Mouse (Mus musculus): Measurements from ENCODE around the gene Apbb1. TPM values are rescaled to one million over a fixed set of nuclear protein-coding genes. Genes with fewer than 3 reads are reported as not detected.

Gene Apbb1
- polyA plus RNA-seq, 1 experiment from 2014 or later = 35.2 TPM

DNA sequence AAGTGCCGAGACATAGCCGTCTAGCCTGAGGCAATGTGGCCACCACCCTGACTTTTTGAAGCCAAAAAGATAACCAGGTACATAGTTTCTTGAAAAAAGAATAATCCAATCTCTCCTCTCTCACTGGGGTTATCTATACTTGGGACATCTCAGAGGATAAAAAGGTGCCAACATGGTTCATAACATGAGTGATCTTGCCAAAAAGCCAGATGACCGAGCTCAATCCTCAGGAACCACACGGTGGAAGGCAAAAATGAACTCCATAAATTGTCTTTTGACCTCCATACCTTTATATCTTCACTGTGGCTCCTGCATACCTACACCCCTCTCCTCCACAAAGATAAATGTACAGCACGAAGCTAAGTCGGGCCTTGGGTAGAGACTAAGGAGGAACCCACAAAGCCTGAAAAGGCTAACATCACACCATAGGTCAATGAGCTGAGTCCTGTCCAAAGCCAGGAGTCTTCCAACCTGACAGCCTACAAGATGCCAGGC is 4.0 kb downstream of the Apbb1 start:
- Histone ChIP-seq H3K9me3 (ENCODE audit: control insufficient read depth, low read length) (no peaks in the 10 kb centered on the region), H3K27me3 (replicated peaks; ENCODE audit: control insufficient read depth, insufficient read depth, low read length) (no peaks in the 10 kb centered on the region), H3K27ac (ENCODE audit: low read length) (no peak overlapping the region), H3K9ac (ENCODE audit: low read depth, low read length) (no peak overlapping the region), H3K4me3 (ENCODE audit: low read length) (no peak overlapping the region), H3K36me3 (ENCODE audit: control insufficient read depth, insufficient read depth, low read length) (no peaks in the 10 kb centered on the region), H3K4me2 (ENCODE audit: low read depth, low read length) (no peak overlapping the region), H3K4me1 (ENCODE audit: control insufficient read depth, insufficient read depth, low read length) (peaks cover 5% of the 10 kb centered on the region)
- no peak for ATAC-seq
- 90% methylated on average over 6 of the region's 6 CpGs for WGBS

- Histone ChIP-seq H3K27me3 (replicated peaks; ENCODE audit: control insufficient read depth, insufficient read depth, low read length) (no peaks in the 10 kb centered on the region), H3K4me1 (ENCODE audit: control insufficient read depth, insufficient read depth, low read length) (no peaks in the 10 kb centered on the region), H3K36me3 (ENCODE audit: control insufficient read depth, insufficient read depth, low read length) (no peaks in the 10 kb centered on the region), H3K4me3 (ENCODE audit: low read length) (no peak overlapping the region), H3K4me2 (ENCODE audit: low read depth, low read length) (no peak overlapping the region), H3K27ac (ENCODE audit: low read length) (no peak overlapping the region), H3K9ac (ENCODE audit: low read depth, low read length) (no peak overlapping the region), H3K9me3 (ENCODE audit: control insufficient read depth, low read length) (no peaks in the 10 kb centered on the region)
- WGBS = 60% methylated on average over 3 of the region's 3 CpGs
- ATAC-seq = no peak
Observed at GRCm38 (mm10) chr7:105576166-105576748, 5.2 kb downstream of the Apbb1 start.

DNA sequence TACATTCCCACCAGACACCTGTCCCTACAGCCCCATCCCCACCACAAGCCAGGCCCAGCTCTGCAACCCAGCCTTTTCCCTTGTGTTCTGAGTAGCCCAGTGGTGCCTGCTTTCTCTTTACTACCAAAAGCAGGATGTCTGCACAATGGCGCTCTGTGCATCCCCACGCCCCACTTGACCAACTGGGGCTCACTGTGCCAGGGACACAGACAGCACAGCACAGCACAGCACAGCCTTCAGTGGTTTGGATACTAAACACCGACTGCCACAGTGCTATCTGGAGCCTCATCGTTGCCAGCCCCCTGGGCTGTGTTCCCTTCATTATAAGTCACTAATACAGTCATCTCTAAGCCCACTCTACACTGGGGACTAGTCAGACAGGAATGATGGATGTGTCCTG is 6.9 kb downstream of the Apbb1 start:
- no peak overlapping the region for H3K4me2 ChIP-seq (ENCODE audit: low read depth, low read length)
- no peak for ATAC-seq
- no peak overlapping the region for H3K27ac ChIP-seq (ENCODE audit: low read length)
- H3K9me3 ChIP-seq (ENCODE audit: control insufficient read depth, low read length) = no peaks in the 10 kb centered on the region
- no peak overlapping the region for H3K9ac ChIP-seq (ENCODE audit: low read depth, low read length)
- H3K36me3 ChIP-seq (ENCODE audit: control insufficient read depth, insufficient read depth, low read length) = no peaks in the 10 kb centered on the region
- 84% methylated on average over 4 of the region's 4 CpGs for WGBS
- no peaks in the 10 kb centered on the region for H3K27me3 ChIP-seq (replicated peaks; ENCODE audit: control insufficient read depth, insufficient read depth, low read length)
- H3K4me1 ChIP-seq (ENCODE audit: control insufficient read depth, insufficient read depth, low read length) = no peaks in the 10 kb centered on the region
- no peak overlapping the region for H3K4me3 ChIP-seq (ENCODE audit: low read length)

DNA sequence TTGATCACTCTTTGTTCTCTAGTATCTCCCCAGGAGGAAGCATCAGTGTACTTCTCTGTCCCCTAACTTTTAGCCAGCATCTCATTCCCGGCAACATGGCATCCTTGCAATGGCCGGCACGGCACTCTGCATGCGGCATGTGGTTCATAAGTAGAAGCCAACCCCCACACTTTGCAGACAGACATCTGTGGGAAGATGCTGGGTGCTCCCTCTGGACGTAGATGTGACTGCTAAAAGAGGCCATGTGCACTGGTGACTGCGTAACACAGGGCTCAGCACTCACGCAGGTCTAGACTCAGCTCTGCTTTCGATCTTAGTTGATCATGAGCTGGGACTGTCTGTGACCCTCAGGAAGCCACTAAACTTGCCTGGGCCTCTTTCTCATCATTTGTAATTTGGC is 8.5 kb downstream of the Apbb1 start:
- Histone ChIP-seq H3K27ac (ENCODE audit: low read length) (no peak overlapping the region), H3K4me3 (ENCODE audit: low read length) (no peak overlapping the region), H3K36me3 (ENCODE audit: control insufficient read depth, insufficient read depth, low read length) (no peaks in the 10 kb centered on the region), H3K27me3 (replicated peaks; ENCODE audit: control insufficient read depth, insufficient read depth, low read length) (no peaks in the 10 kb centered on the region), H3K4me2 (ENCODE audit: low read depth, low read length) (no peak overlapping the region), H3K9me3 (ENCODE audit: control insufficient read depth, low read length) (no peaks in the 10 kb centered on the region), H3K4me1 (ENCODE audit: control insufficient read depth, insufficient read depth, low read length) (peaks cover 6% of the 10 kb centered on the region; the same call in 1 of the 2 replicates), H3K9ac (ENCODE audit: low read depth, low read length) (no peak overlapping the region)
- WGBS = 91% methylated on average over 8 of the region's 8 CpGs
- no peak for ATAC-seq

DNA sequence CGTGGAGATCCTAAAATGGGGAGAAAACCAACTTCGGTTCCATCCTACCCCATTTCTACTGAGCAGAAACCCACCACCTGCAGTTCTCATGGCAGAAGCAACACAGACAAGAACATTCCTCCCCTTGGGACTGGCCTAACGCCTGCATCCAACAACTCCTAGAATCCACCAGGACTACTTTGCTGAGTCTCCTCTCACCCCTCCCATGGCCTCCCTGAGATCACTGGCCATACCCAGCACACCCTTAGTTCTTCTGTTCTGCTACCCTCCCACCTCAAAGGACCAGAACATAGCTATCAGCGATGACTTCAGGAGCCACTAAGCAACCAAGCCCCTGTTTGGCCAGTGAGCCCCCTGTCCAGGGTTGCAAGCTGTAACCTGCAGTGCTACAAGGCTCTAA is 10.7 kb downstream of the Apbb1 start:
- no peak overlapping the region for H3K4me3 ChIP-seq (ENCODE audit: low read length)
- WGBS = 77% methylated on average over 4 of the region's 4 CpGs
- ATAC-seq = no peak
- peaks cover under 1% of the 10 kb centered on the region; the same call in 1 of the 2 replicates for H3K36me3 ChIP-seq (ENCODE audit: control insufficient read depth, insufficient read depth, low read length)
- H3K9me3 ChIP-seq (ENCODE audit: control insufficient read depth, low read length) = no peaks in the 10 kb centered on the region
- no peak overlapping the region for H3K4me2 ChIP-seq (ENCODE audit: low read depth, low read length)
- peaks cover 6% of the 10 kb centered on the region; the same call in 1 of the 2 replicates for H3K4me1 ChIP-seq (ENCODE audit: control insufficient read depth, insufficient read depth, low read length)
- no peak overlapping the region for H3K9ac ChIP-seq (ENCODE audit: low read depth, low read length)
- H3K27me3 ChIP-seq (replicated peaks; ENCODE audit: control insufficient read depth, insufficient read depth, low read length) = no peaks in the 10 kb centered on the region
- H3K27ac ChIP-seq (ENCODE audit: low read length) = no peak overlapping the region

GRCm38 (mm10) chr7:105569512-105570496 is 11.6 kb downstream of the Apbb1 start:
- H3K36me3 ChIP-seq (ENCODE audit: control insufficient read depth, insufficient read depth, low read length) = peaks cover 4% of the 10 kb centered on the region; the same call in 1 of the 2 replicates
- no peak overlapping the region for H3K4me3 ChIP-seq (ENCODE audit: low read length)
- H3K9me3 ChIP-seq (ENCODE audit: control insufficient read depth, low read length) = no peaks in the 10 kb centered on the region
- H3K27ac ChIP-seq (ENCODE audit: low read length) = no peak overlapping the region
- no peaks in the 10 kb centered on the region for H3K27me3 ChIP-seq (replicated peaks; ENCODE audit: control insufficient read depth, insufficient read depth, low read length)
- 46% methylated on average over 12 of the region's 12 CpGs for WGBS
- peak; percentile 10; the same call in 1 of the 2 replicates for ATAC-seq
- no peak overlapping the region for H3K4me2 ChIP-seq (ENCODE audit: low read depth, low read length)
- no peak overlapping the region for H3K9ac ChIP-seq (ENCODE audit: low read depth, low read length)
- peaks cover 6% of the 10 kb centered on the region; the same call in 1 of the 2 replicates for H3K4me1 ChIP-seq (ENCODE audit: control insufficient read depth, insufficient read depth, low read length)

DNA sequence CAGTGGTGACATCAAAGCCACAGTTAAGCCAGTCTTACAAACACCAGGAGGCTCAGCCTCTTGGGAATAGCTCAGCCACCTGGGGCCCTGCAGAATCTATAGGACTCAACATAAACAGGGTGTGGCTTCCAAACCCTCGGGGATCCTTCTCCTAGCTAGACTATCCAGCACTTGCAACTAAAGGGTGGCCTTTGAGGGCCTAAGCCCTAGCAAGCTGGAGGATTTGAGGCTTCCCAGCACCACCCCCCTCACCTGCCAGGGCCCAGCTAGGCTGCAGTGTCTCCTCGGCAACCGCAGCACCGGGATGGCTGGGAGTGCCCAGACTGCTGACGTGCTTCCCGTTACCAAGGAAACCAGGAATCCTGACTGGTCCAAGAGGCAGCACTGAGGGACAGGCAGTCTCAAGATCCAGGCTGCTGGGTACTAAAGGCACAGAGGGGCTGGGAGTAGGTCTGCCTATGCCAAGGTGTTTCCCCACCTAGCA is 12.4 kb downstream of the Apbb1 start:
- Histone ChIP-seq H3K9me3 (ENCODE audit: control insufficient read depth, low read length) (no peaks in the 10 kb centered on the region), H3K4me1 (ENCODE audit: control insufficient read depth, insufficient read depth, low read length) (peaks cover 6% of the 10 kb centered on the region; the same call in 1 of the 2 replicates), H3K27ac (ENCODE audit: low read length) (peak overlapping the region; percentile 9; the same call in 1 of the 2 replicates), H3K36me3 (ENCODE audit: control insufficient read depth, insufficient read depth, low read length) (peaks cover 4% of the 10 kb centered on the region; the same call in 1 of the 2 replicates), H3K9ac (ENCODE audit: low read depth, low read length) (no peak overlapping the region), H3K4me2 (ENCODE audit: low read depth, low read length) (no peak overlapping the region), H3K4me3 (ENCODE audit: low read length) (no peak overlapping the region), H3K27me3 (replicated peaks; ENCODE audit: control insufficient read depth, insufficient read depth, low read length) (no peaks in the 10 kb centered on the region)
- peak; percentile 72 for ATAC-seq
- WGBS = 11% methylated on average over 6 of the region's 6 CpGs

- peak overlapping the region; percentile 9; the same call in 1 of the 2 replicates for H3K27ac ChIP-seq (ENCODE audit: low read length)
- WGBS = 24% methylated on average over 7 of the region's 7 CpGs
- H3K4me1 ChIP-seq (ENCODE audit: control insufficient read depth, insufficient read depth, low read length) = peaks cover 6% of the 10 kb centered on the region; the same call in 1 of the 2 replicates
- peak; percentile 34; the same call in 1 of the 2 replicates for ATAC-seq
- peaks cover 4% of the 10 kb centered on the region; the same call in 1 of the 2 replicates for H3K36me3 ChIP-seq (ENCODE audit: control insufficient read depth, insufficient read depth, low read length)
- no peak overlapping the region for H3K4me3 ChIP-seq (ENCODE audit: low read length)
- no peak overlapping the region for H3K4me2 ChIP-seq (ENCODE audit: low read depth, low read length)
- no peaks in the 10 kb centered on the region for H3K9me3 ChIP-seq (ENCODE audit: control insufficient read depth, low read length)
- no peak overlapping the region for H3K9ac ChIP-seq (ENCODE audit: low read depth, low read length)
- no peaks in the 10 kb centered on the region for H3K27me3 ChIP-seq (replicated peaks; ENCODE audit: control insufficient read depth, insufficient read depth, low read length)
Observed at GRCm38 (mm10) chr7:105568583-105568982, 12.9 kb downstream of the Apbb1 start.

All from intestine, embryonic 16.5 days (tissue).